Mouse (Mus musculus) telencephalon, adult 2 months (tissue): ENCODE measurements around the gene Kcnn1.
A peak's percentile ranks its signal among the peaks of the same experiment; 100 is the strongest.
"Not testable (repeated sequence)": the region's sequence is repeated elsewhere in the genome, so short reads cannot be mapped to it uniquely, and the experiment has no call there.

Experiments
- DNase-seq: peaks from one replicate; pipeline ENCODE4 v3.0.0-alpha.2; 2011; ENCODE audit warnings: low read depth, low spot score

Kcnn1 gene

GRCm38 (mm10) chr8:70843214-70843773 is 19.8 kb downstream of the Kcnn1 start:
- no peak for DNase-seq

GRCm38 (mm10) chr8:70842484-70842883 is 20.6 kb downstream of the Kcnn1 start:
- no peak for DNase-seq

GRCm38 (mm10) chr8:70841147-70842072 is 21.6 kb downstream of the Kcnn1 start:
- peak; percentile 39 for DNase-seq

- DNase-seq = no peak
These were observed 22.5 kb downstream of the Kcnn1 start for GRCm38 (mm10) chr8:70840590-70840989.

- DNase-seq = peak; percentile 100
These were observed 23.4 kb downstream of the Kcnn1 start, which contains the start of gene Arrdc2 for GRCm38 (mm10) chr8:70839408-70840351. TSS of gene Arrdc2 (minus strand) at chr8:70839720.

GRCm38 (mm10) chr8:70838654-70839407 is 24.2 kb downstream of the Kcnn1 start:
- DNase-seq = no peak

- DNase-seq = no peak
These were observed 26.4 kb downstream of the Kcnn1 start for GRCm38 (mm10) chr8:70836666-70837065.

GRCm38 (mm10) chr8:70834071-70834470 is 29.0 kb downstream of the Kcnn1 start:
- DNase-seq = no peak

GRCm38 (mm10) chr8:70833520-70833919 is 29.5 kb downstream of the Kcnn1 start:
- no peak for DNase-seq

GRCm38 (mm10) chr8:70833018-70833482 is 30.0 kb downstream of the Kcnn1 start:
- no peak for DNase-seq

DNA sequence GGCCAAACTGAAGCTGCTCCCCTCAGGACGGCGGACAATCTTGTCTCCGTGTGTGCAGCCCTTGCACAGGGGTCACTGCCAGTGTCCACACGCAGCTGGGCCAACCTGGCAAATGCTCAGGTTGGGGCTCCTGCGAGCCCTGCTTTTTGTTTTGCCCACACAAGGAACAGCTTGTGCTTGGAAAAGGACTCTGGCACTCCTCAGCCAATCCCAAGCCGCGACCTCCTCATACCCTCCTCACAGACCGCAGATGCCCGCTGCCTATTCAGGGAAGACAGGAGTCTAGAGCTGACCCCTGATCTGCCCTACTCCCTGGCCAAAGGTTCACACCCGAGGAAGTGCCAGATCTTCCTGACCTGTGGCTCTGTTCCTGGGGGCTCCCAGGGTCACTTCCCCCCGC is 30.7 kb downstream of the Kcnn1 start:
- DNase-seq = no peak

DNA sequence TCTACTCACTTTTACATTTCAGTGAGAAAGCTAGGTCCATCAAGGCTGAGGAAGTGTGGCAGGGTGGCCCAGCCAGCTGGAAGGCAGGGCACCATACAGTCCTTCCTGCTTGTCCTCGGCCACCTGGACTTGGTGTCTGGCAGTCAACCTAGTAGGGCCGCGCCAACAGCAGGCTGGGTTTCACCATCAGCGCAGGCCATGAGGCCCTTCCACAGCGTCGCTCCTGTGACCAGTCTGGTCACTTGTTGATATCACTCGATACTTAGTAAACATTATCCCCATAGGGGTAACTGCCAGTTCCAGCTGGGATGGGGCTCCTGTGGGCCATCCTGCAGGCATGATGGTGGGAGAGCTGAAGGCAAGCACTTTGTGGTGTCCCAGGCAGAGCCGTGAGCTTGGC is 31.5 kb downstream of the Kcnn1 start:
- DNase-seq = no peak

GRCm38 (mm10) chr8:70827796-70828195 is 35.3 kb downstream of the Kcnn1 start:
- DNase-seq = no peak

DNA sequence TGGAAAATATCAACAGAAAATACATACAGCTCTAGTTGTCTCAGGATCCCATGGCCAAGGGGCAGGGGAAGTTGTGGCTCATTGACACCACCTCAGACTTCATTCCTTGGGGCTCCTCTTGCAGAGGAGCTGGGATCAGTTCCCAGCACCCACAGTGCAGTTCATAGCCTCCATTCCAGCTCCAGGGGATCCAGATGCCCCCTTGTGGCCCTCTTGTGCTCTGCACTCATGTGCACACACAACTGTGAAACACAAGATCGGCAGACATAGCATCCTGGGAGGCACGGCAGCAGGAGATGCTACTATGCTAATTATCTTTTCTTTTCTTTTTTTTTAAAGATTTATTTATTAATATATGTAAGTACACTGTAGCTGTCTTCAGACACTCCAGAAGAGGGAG is 36.0 kb downstream of the Kcnn1 start:
- no peak for DNase-seq

DNA sequence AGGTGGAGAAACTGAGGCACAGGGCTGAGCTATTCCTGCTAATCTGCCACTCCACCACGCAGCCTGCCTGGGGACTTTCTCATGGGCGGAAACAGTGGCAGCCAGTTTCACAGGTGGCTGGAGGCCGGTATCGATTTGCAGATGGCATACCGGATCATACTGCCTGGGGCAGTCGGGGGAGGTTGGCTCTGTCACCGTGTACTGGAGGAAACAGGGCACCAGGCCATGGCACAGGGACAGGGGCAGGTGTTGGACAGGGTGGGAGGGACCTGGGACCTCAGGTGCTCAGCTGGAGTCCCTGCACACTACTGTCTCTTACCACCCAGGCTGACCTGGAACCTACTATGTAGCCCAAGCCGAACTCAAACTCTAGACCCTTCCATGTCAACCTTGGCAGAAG is 37.2 kb downstream of the Kcnn1 start:
- no peak for DNase-seq

GRCm38 (mm10) chr8:70823802-70824201 is 39.3 kb downstream of the Kcnn1 start:
- DNase-seq = no peak

GRCm38 (mm10) chr8:70822594-70822993 is 40.5 kb downstream of the Kcnn1 start:
- not testable (repeated sequence) for DNase-seq

DNA sequence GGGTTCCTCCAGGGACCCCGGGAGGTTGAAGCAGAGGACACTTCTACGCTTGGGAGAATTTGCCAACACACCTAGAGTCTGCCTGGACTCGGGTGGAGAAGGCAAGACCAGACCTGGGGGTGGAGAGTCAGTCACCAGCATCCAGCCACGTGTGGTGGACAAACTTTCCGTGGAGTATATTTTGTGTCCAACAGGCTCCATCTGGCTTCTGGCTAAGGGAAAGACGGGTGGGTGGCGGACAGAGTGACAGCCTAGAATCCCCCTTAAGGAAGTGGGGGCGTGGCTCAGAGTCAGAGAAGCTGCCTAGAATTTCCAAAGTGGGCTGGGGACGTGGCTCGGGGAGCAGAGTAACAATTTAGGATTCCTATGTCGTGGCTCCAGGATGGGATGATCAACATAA is 41.1 kb downstream of the Kcnn1 start:
- no peak for DNase-seq

- no peak for DNase-seq
These were observed 41.6 kb downstream of the Kcnn1 start for GRCm38 (mm10) chr8:70821399-70821962.

GRCm38 (mm10) chr8:70820101-70820935 is 42.7 kb downstream of the Kcnn1 start:
- DNase-seq = no peak
